Mouse (Mus musculus): ENCODE measurements at regions not wholly inside any gene's neighbourhood (a gene's known extent, or its start where the extent isn't known, plus 50 kb on each side); places are given as distances from the start of the nearest gene placed in this dataset.
A peak's percentile ranks its signal among the peaks of the same experiment; 100 is the strongest.

- no peak for DNase-seq (ENCODE audit: low read depth, low spot score)
Observed at GRCm38 (mm10) chr5:71381407-71381806, 166.6 kb downstream of the Cox7b2 start.

DNA sequence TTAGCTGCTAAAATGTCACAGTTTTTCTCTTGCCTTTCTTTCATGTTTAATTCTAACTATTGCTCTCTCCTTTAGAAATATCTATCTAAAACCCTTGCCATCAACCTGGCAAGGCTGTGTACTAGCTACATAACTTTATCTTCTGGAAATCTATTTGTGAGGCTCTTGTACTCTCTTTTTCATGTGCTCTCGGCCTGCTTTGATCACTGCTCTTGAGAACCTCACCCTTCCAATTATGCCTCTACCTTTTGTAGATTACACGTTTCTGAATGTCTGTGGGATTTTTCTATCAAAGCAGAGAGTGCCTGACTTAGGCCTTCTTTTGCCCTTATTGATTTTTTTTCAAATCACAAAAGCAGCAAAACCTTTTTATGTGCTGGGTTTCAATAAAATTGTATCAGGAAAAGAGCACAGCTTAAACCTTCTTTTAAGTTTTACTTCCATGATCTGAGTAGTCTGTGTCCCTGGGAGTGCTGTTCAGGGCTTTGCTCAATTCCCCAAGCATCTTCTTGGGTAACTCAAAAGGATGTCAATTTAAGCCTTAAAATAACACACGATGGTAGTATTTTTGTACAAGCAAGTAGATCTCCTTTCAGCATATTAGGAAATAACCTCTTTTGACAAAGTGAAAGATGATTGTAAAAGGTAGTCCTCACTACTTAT, 181.7 kb downstream of the Cox7b2 start:
- DNase-seq (ENCODE audit: low read depth, low spot score), result no peak

GRCm38 (mm10) chr5:71341512-71341911, 206.5 kb downstream of the Cox7b2 start:
- DNase-seq (ENCODE audit: low read depth, low spot score), result no peak

DNA sequence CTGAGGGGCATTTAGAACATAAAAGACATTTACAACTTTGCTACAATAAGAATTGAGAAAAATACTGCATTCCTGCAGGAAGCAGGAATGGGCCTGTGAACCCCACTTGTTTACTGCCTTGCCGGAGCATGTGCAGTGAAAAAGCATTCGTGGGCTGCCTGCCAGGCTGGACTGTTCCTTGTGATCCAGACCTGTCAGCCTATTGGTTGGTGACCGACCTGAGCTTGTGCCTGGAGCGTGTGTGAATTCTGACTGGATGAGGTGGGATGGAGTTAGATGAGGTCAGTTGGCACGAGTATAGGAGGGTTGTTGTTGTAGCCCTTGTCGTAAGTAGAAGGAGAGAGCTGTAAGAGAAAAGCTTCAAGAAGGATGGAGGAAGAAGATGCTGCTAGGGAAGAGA, 213.8 kb upstream of the Gabra2 start:
- DNase-seq (ENCODE audit: low read depth, low spot score), result no peak

DNA sequence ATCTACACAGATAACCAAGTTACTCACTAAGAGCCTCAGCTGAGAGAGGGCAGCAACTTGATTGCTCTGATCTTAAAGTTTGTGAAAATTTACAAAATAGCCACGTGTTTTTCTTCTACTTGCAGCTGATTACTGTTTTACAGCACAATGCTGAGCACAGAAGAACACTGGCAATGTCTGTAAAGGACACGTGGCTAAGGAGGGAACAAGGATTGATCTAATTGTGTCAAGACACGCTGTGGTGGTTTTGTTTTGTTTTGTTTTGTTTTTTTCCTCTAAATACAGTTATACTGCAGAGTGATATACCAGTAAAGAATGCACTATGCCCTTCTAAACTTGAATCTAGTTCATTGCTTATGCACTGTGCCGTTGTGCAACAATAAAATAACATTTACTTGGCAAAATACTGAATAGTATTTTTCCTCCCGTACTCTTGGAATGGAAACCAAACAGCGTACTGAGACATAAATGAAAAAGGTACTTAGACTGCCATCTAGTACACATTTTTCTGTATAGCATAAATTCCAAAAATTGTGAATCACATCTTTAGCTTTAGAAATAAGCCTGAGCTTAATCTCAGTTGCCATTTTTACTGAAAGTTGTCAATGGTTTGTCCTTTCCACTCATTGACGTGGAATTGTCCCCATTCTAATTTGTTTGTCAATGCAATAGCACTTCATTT, 166.7 kb upstream of the Gabra2 start:
- DNase-seq (ENCODE audit: low read depth, low spot score), result no peak

GRCm38 (mm10) chr5:71249273-71249672, 153.6 kb upstream of the Gabra2 start:
- DNase-seq (ENCODE audit: low read depth, low spot score), result no peak

GRCm38 (mm10) chr5:71248318-71249135, 152.9 kb upstream of the Gabra2 start:
- DNase-seq (ENCODE audit: low read depth, low spot score), result no peak

DNA sequence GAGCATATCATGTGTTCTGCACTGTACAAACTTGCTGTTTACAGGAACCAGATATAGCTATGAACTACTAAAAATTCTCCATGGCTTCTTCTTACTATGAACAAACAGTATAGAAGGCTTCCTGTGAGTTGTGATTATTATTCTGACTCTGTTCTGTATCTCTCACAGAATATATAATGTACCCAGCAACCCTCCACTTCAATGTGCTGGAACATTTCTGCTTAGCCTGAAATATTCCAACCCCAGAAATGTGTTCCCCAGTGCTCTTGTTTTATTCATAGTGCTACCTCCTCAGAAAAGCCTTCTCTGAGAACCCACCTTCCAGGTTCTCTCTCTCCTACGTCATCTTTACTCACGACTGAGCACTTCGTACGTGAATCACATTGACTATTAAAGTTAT, 132.0 kb upstream of the Gabra2 start:
- DNase-seq (ENCODE audit: low read depth, low spot score), result no peak

DNA sequence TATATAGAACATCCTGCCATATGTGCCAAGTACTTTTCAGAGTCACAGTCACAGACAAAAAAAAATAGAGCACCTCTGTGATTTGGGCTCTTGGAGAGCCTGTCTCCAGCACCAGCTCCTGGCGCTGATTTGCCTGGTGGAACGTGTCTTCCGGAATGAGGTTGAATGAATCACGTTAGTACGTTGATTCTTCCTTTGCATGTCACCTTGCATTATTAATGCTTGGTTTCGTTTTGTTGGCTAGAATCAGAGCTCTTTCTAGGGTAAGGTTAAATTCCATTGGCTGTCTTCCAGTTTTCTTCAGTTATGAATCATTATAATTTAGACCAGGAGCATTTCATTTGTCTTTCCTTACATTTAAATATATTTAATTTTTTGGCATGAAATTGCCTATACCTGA, 105.2 kb upstream of the Gabra2 start:
- no peak for DNase-seq (ENCODE audit: low read depth, low spot score)

DNA sequence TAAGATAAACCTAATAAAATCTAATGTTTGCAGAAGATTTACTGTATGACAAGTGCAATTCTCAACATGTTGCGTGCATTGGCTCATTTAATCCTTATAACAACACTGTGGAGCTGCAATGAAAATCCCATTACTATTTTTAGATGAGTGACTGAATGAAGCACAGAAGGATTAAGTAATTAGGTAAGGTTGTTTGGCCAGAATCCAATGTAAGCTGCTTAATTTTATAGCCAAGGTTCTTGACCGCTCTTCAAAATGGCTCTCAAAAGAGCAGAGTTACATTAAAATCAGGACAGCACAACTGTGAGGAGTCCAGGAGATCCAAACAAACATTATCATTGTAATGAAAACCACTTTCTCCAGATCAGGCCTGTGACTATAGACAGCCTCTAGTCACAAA, 81.7 kb upstream of the Gabra2 start:
- peak; percentile 64 for DNase-seq (ENCODE audit: low read depth, low spot score)

DNA sequence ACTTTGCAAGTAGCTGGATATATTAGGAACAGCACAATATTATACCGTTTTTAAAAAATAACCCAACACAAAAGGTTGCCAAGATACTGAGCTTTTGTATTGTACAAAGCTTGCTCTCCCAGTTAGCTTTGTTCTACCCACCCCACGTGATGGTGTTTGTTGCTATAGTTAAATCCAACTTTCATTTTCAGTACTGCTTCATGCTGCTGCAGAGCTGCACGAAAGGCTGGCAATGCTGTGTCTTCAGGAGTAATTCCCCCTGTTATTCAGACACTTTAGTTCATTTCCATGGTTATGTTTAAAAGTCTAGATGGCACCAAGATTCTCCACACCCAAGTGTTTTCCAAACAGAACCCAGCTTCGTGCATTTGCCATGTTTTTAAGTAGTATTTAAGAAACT, 74.7 kb upstream of the Gabra2 start:
- no peak for DNase-seq (ENCODE audit: low read depth, low spot score)

All from retina, adult 2 months (tissue).